Mouse (Mus musculus) heart, postnatal 0 days (tissue): ENCODE results near the gene Trim27. TPM values are rescaled to one million over a fixed set of nuclear protein-coding genes. Genes with fewer than 3 reads are reported as not detected.
A peak's percentile ranks its signal among the peaks of the same experiment; 100 is the strongest.

ENCODE experiments used
- ATAC-seq: fragments of 200-750 bp; cut with Nextera tagmentation; 2 replicates; pipeline ENCODE4 v1.8.0; 2017; ENCODE audit warnings: low read depth, moderate number of reproducible peaks, moderate library complexity; ENCODE audit not compliant: insufficient read depth
- DNase-seq: peaks from one replicate; pipeline ENCODE4 v3.0.0-alpha.2; 2016; ENCODE audit warnings: low spot score
- H3K27ac ChIP-seq: fragments of 300-500 bp; sonication (generic); 2 replicates; pipeline ENCODE4 v1.5.1; 2014; ENCODE audit warnings: low read depth, mild to moderate bottlenecking
- H3K27me3 ChIP-seq: fragments of 300-500 bp; sonication (generic); 2 replicates; pipeline ENCODE4 v1.6.1; 2014; ENCODE audit warnings: low read length, mixed read lengths; ENCODE audit not compliant: control insufficient read depth, insufficient read depth
- H3K36me3 ChIP-seq: fragments of 300-500 bp; sonication (generic); replicated peaks from 2 replicates; pipeline ENCODE4 v1.6.1; 2014; ENCODE audit warnings: low read length, mixed read lengths; ENCODE audit not compliant: control insufficient read depth, insufficient read depth
- H3K4me1 ChIP-seq: fragments of 300-500 bp; sonication (generic); 2 replicates; pipeline ENCODE4 v1.6.1; 2014; ENCODE audit warnings: antibody characterized with exemption; ENCODE audit not compliant: control insufficient read depth, insufficient read depth
- H3K4me2 ChIP-seq: fragments of 300-500 bp; sonication (generic); 2 replicates; pipeline ENCODE4 v1.6.1; 2014; ENCODE audit warnings: low read depth, mild to moderate bottlenecking, low read length, moderate library complexity
- H3K4me3 ChIP-seq: fragments of 300-500 bp; sonication (generic); 2 replicates; pipeline ENCODE4 v1.5.1; 2014; ENCODE audit warnings: low read depth, low read length
- H3K9ac ChIP-seq: fragments of 300-500 bp; sonication (generic); replicated peaks from 2 replicates; pipeline ENCODE4 v1.6.1; 2014; ENCODE audit warnings: low read depth, low read length, mixed read lengths
- H3K9me3 ChIP-seq: fragments of 300-500 bp; sonication (generic); replicated peaks from 2 replicates; pipeline ENCODE4 v1.6.1; 2016; ENCODE audit warnings: low read length; ENCODE audit not compliant: control insufficient read depth
- CTCF ChIP-seq: IDR thresholded peaks from 2 replicates; pipeline ENCODE4 v1.5.1; 2016; ENCODE audit warnings: antibody characterized with exemption, control low read depth, low read depth
- EP300 ChIP-seq: IDR thresholded peaks from 2 replicates; pipeline ENCODE4 v1.6.1; 2016; ENCODE audit warnings: antibody characterized with exemption, low read depth
- WGBS: fragments of 180-500 bp; shearing (Covaris S2); extraction: QIAGEN DNeasy Blood & Tissue Kit; methylation state at CpG from one replicate; pipeline ENCODE4 v1.1.7; 2014; 5-methylcytosine and 5-hydroxymethylcytosine counted together
- polyA plus RNA-seq: library from polyadenylated mRNA; unstranded; fragments of >200 nt; fragmentation: Nextera tagmentation; extraction: Ambion mirVana; gene quantifications from 2 replicates; pipeline ENCODE4 v1.2.1, GENCODE M21; 2015
- total RNA-seq: library from RNA; depleted of rRNA; stranded (reverse); fragments of >200 nt; gene quantifications from 2 replicates; pipeline ENCODE4 v1.2.3, GENCODE M21; 2014; ENCODE audit warnings: low replicate concordance

The Trim27 gene
- total and polyA plus RNA-seq, 2 experiments from 2014 or later: 35.3 to 58.2 TPM

GRCm38 (mm10) chr13:21195406-21196228 lies 16.4 kb downstream of the Trim27 start:
- no peak overlapping the region for H3K4me3 ChIP-seq
- no peak overlapping the region for H3K4me2 ChIP-seq
- no peak for ATAC-seq
- no peaks in the 10 kb centered on the region for H3K27me3 ChIP-seq
- WGBS: 82% methylated on average over 10 of the region's 10 CpGs
- H3K27ac ChIP-seq: no peak overlapping the region
- DNase-seq: no peak
- no peak for TF ChIP-seq CTCF
- TF ChIP-seq EP300: no peak
- H3K4me1 ChIP-seq: no peaks in the 10 kb centered on the region
- no peak overlapping the region for H3K9ac ChIP-seq
- H3K9me3 ChIP-seq: no peaks in the 10 kb centered on the region
- H3K36me3 ChIP-seq: peaks cover 41% of the 10 kb centered on the region

GRCm38 (mm10) chr13:21197721-21198120 lies 18.5 kb downstream of the Trim27 start:
- no peak overlapping the region for H3K9ac ChIP-seq
- WGBS: 68% methylated on average over 5 of the region's 5 CpGs
- TF ChIP-seq EP300: no peak
- TF ChIP-seq CTCF: no peak

GRCm38 (mm10) chr13:21198313-21198712 lies 19.1 kb downstream of the Trim27 start:
- DNase-seq (no peak), ATAC-seq (no peak)
- H3K4me1 ChIP-seq: no peaks in the 10 kb centered on the region
- H3K27ac ChIP-seq: no peak overlapping the region
- no peak for TF ChIP-seq CTCF
- no peak for TF ChIP-seq EP300
- no peak overlapping the region for H3K9ac ChIP-seq
- H3K4me2 ChIP-seq: no peak overlapping the region
- H3K4me3 ChIP-seq: no peak overlapping the region
- no peaks in the 10 kb centered on the region for H3K9me3 ChIP-seq
- WGBS: 71% methylated on average over 2 of the region's 2 CpGs
- peaks cover 14% of the 10 kb centered on the region for H3K36me3 ChIP-seq
- no peaks in the 10 kb centered on the region for H3K27me3 ChIP-seq

More at GRCm38 (mm10) chr13:21197721-21198120, 18.5 kb downstream of the Trim27 start:
- H3K4me1 ChIP-seq: no peaks in the 10 kb centered on the region
- peaks cover 20% of the 10 kb centered on the region for H3K36me3 ChIP-seq
- ATAC-seq: no peak
- no peak for DNase-seq
- no peaks in the 10 kb centered on the region for H3K9me3 ChIP-seq
- H3K4me3 ChIP-seq: no peak overlapping the region
- H3K27me3 ChIP-seq: no peaks in the 10 kb centered on the region
- H3K4me2 ChIP-seq: no peak overlapping the region
- H3K27ac ChIP-seq: no peak overlapping the region

GRCm38 (mm10) chr13:21199046-21200028 lies 20.1 kb downstream of the Trim27 start:
- H3K36me3 ChIP-seq: peaks cover 8% of the 10 kb centered on the region; the same call in 1 of the 2 replicates
- no peak for DNase-seq
- H3K9me3 ChIP-seq: no peaks in the 10 kb centered on the region
- H3K4me2 ChIP-seq: peak overlapping the region; percentile 57
- H3K27me3 ChIP-seq: no peaks in the 10 kb centered on the region
- no peak for TF ChIP-seq CTCF
- TF ChIP-seq EP300: no peak
- 5% methylated on average over 17 of the region's 17 CpGs for WGBS
- peak overlapping the region; percentile 40 for H3K27ac ChIP-seq
- ATAC-seq: peak; percentile 59; the same call in 1 of the 2 replicates
- H3K4me1 ChIP-seq: no peaks in the 10 kb centered on the region
- peak overlapping the region; percentile 73 for H3K4me3 ChIP-seq
- peak overlapping the region; percentile 7; the same call in 1 of the 2 replicates for H3K9ac ChIP-seq
